Comparison of ENCODE assay signal across 8 mouse cellular contexts in genomic region chr1:91344921-91345685, GRCm38 (mm10). TPM values are rescaled to one million over a fixed set of nuclear protein-coding genes. Genes with fewer than 3 reads are reported as not detected.
DNase-seq lines count a peak whose midpoint lies in the region; ATAC-seq and TF ChIP-seq lines count a peak whose summit lies in the region.

No protein-coding gene starts in this region.

- peak overlapping the region; percentile 37 for H3K4me3 ChIP-seq in gastrocnemius, adult 2 months
- peak overlapping the region; percentile 34 for H3K4me3 ChIP-seq in kidney, embryonic 16.5 days (ENCODE audit: low read length)
- peak overlapping the region; percentile 34 for H3K4me3 ChIP-seq in midbrain, postnatal 0 days (ENCODE audit: low read depth, low read length)

- no peak; the same call in 1 of the 2 replicates for TF ChIP-seq CTCF in gastrocnemius, adult 2 months (IDR thresholded peaks at IDR 0.05)
- peak; percentile 66 for TF ChIP-seq CTCF in midbrain, postnatal 0 days (IDR thresholded peaks at IDR 0.05)

- H3K27me3 ChIP-seq in kidney, embryonic 16.5 days (ENCODE audit: insufficient read depth, low read length): peaks cover 44% of the 10 kb centered on the region
- H3K27me3 ChIP-seq in midbrain, postnatal 0 days (ENCODE audit: insufficient read depth, low read length): peaks cover 32% of the 10 kb centered on the region

- 0 out of 2 replicates have a peak overlapping the region, but pooled peaks have one; percentile 40 for H3K9ac ChIP-seq in kidney, embryonic 16.5 days (replicated peaks; ENCODE audit: low read length)
- no peak overlapping the region for H3K9ac ChIP-seq in midbrain, postnatal 0 days (replicated peaks; ENCODE audit: low read length, poor library complexity, severe bottlenecking)

- no peak overlapping the region for H3K27ac ChIP-seq in gastrocnemius, adult 2 months
- no peak overlapping the region for H3K27ac ChIP-seq in kidney, embryonic 16.5 days (ENCODE audit: low read length)
- H3K27ac ChIP-seq in midbrain, postnatal 0 days (ENCODE audit: low read depth, low read length): no peak overlapping the region

- H3K4me1 ChIP-seq in kidney, embryonic 16.5 days (ENCODE audit: insufficient read depth, low read length): peaks cover 8% of the 10 kb centered on the region
- H3K4me1 ChIP-seq in midbrain, postnatal 0 days (ENCODE audit: insufficient read depth, low read length): peaks cover 9% of the 10 kb centered on the region; the same call in 1 of the 2 replicates

- no peaks in the 10 kb centered on the region for H3K36me3 ChIP-seq in kidney, embryonic 16.5 days (ENCODE audit: insufficient read depth, low read length)
- no peaks in the 10 kb centered on the region for H3K36me3 ChIP-seq in midbrain, postnatal 0 days (ENCODE audit: insufficient read depth, low read length)

- WGBS in kidney, embryonic 16.5 days: 2% methylated on average over 68 of the region's 68 CpGs
- WGBS in midbrain, postnatal 0 days: 2% methylated on average over 61 of the region's 68 CpGs

- ATAC-seq in kidney, embryonic 16.5 days (ENCODE audit: low FRiP score, low TSS enrichment): peak; percentile 62
- ATAC-seq in midbrain, postnatal 0 days (ENCODE audit: low FRiP score): peak; percentile 13; the same call in 1 of the 2 replicates

- peak overlapping the region; percentile 54 for H3K4me2 ChIP-seq in kidney, embryonic 16.5 days (replicated peaks; ENCODE audit: low read depth, low read length)
- peak overlapping the region; percentile 71 for H3K4me2 ChIP-seq in midbrain, postnatal 0 days (ENCODE audit: low read depth, low read length, poor library complexity, severe bottlenecking)

- H3K9me3 ChIP-seq in kidney, embryonic 16.5 days (ENCODE audit: low read length): no peaks in the 10 kb centered on the region
- no peaks in the 10 kb centered on the region for H3K9me3 ChIP-seq in midbrain, postnatal 0 days (ENCODE audit: low read length)

- intact Hi-C loops in gastrocnemius, adult 2 months (cut with DNase I): loop anchor here (5.0 kb wide), 1 partner anchor 137 kb away; no protein-coding TSS in a partner anchor

- DNase-seq in gastrocnemius, adult 2 months: peak; percentile 80
- no peak for DNase-seq in gastrocnemius, postnatal 4 days (ENCODE audit: low spot score in 2 of 2)
- DNase-seq in ZHBTc4 (ENCODE audit: low read depth, low spot score): peak; percentile 52
- peak; percentile 13 for DNase-seq in forelimb bud, embryonic 11.5 days (ENCODE audit: low read depth, low spot score)
- DNase-seq in midbrain, postnatal 0 days (ENCODE audit: low spot score): peak; percentile 46
- DNase-seq in c-Kit-positive CD71-positive TER-119-positive erythroid progenitor cells, embryonic 14.5 days (ENCODE audit: low spot score): no peak
- DNase-seq in layer of hippocampus, postnatal 36 days: no peak

RNA-seq across cellular contexts. Expression of gene Klhl30, which starts 5.7 kb away (rescaled TPM):
- total RNA-seq in gastrocnemius, adult 2 months (2021): 10 to 100 TPM; 49.9 to 89.8 TPM
- 10 to 100 TPM; 68.6 to 73.2 TPM for total RNA-seq in gastrocnemius, postnatal 4 days (2021)
- polyA plus RNA-seq in kidney, embryonic 16.5 days (2015; fragmentation: Nextera tagmentation; extraction: Ambion mirVana): 0.29 and 0.39 TPM in 2 replicates
- total RNA-seq in midbrain, postnatal 0 days (2014; rRNA removed): 0.09 and 0.16 TPM in 2 replicates
- polyA plus RNA-seq in midbrain, postnatal 0 days (2015; fragmentation: Nextera tagmentation; extraction: Ambion mirVana): 0.10 TPM in 1 of 2 replicates, not detected in the other
- not detected for total RNA-seq in layer of hippocampus, postnatal 36 days (2021)

RNA-seq across cellular contexts. Expression of gene Erfe, which starts 21.1 kb away (rescaled TPM):
- 1 to 10 TPM in 1 of 2 experiments, under 1 TPM in 1; 0.67 to 1.4 TPM for total RNA-seq in gastrocnemius, adult 2 months (2021)
- total RNA-seq in gastrocnemius, postnatal 4 days (2021): 1 to 10 TPM in 1 of 2 experiments, under 1 TPM in 1; 0.88 to 2.2 TPM
- 2.0 and 2.2 TPM in 2 replicates for polyA plus RNA-seq in kidney, embryonic 16.5 days (2015; fragmentation: Nextera tagmentation; extraction: Ambion mirVana)
- 0.11 TPM in 1 of 2 replicates, not detected in the other for total RNA-seq in midbrain, postnatal 0 days (2014; rRNA removed)
- polyA plus RNA-seq in midbrain, postnatal 0 days (2015; fragmentation: Nextera tagmentation; extraction: Ambion mirVana): 0.31 and 0.45 TPM in 2 replicates
- total RNA-seq in layer of hippocampus, postnatal 36 days (2021): not detected

RNA-seq across cellular contexts. Expression of gene Espnl, which starts 23.2 kb away (rescaled TPM):
- total RNA-seq in gastrocnemius, adult 2 months (2021): not detected
- under 1 TPM; 0.29 to 0.37 TPM for total RNA-seq in gastrocnemius, postnatal 4 days (2021)
- 0.03 and 0.04 TPM in 2 replicates for polyA plus RNA-seq in kidney, embryonic 16.5 days (2015; fragmentation: Nextera tagmentation; extraction: Ambion mirVana)
- total RNA-seq in midbrain, postnatal 0 days (2014; rRNA removed): 0.19 and 0.27 TPM in 2 replicates
- polyA plus RNA-seq in midbrain, postnatal 0 days (2015; fragmentation: Nextera tagmentation; extraction: Ambion mirVana): 0.23 TPM in 2 replicates
- total RNA-seq in layer of hippocampus, postnatal 36 days (2021): under 1 TPM in 1 of 2 experiments, not detected in 1; 0.07 TPM

RNA-seq across cellular contexts. Expression of gene Scly, which starts 47.0 kb away (rescaled TPM):
- total RNA-seq in gastrocnemius, adult 2 months (2021): 10 to 100 TPM in 1 of 2 experiments, 1 to 10 TPM in 1; 8.1 to 11.5 TPM
- total RNA-seq in gastrocnemius, postnatal 4 days (2021): 10 to 100 TPM; 10.9 to 11.5 TPM
- polyA plus RNA-seq in kidney, embryonic 16.5 days (2015; fragmentation: Nextera tagmentation; extraction: Ambion mirVana): 29.7 and 33.2 TPM in 2 replicates
- total RNA-seq in midbrain, postnatal 0 days (2014; rRNA removed): 10.6 and 11.3 TPM in 2 replicates
- 10.3 and 10.7 TPM in 2 replicates for polyA plus RNA-seq in midbrain, postnatal 0 days (2015; fragmentation: Nextera tagmentation; extraction: Ambion mirVana)
- total RNA-seq in layer of hippocampus, postnatal 36 days (2021): 10 to 100 TPM; 19.8 to 22.3 TPM

RNA-seq across cellular contexts. Expression of gene Ilkap, which starts 53.5 kb away (rescaled TPM):
- 10 to 100 TPM; 38.3 to 44.6 TPM for total RNA-seq in gastrocnemius, adult 2 months (2021)
- total RNA-seq in gastrocnemius, postnatal 4 days (2021): 10 to 100 TPM; 65.7 to 71.3 TPM
- 140 and 143 TPM in 2 replicates for polyA plus RNA-seq in kidney, embryonic 16.5 days (2015; fragmentation: Nextera tagmentation; extraction: Ambion mirVana)
- 58.5 and 97.5 TPM in 2 replicates for total RNA-seq in midbrain, postnatal 0 days (2014; rRNA removed)
- 114 and 116 TPM in 2 replicates for polyA plus RNA-seq in midbrain, postnatal 0 days (2015; fragmentation: Nextera tagmentation; extraction: Ambion mirVana)
- total RNA-seq in layer of hippocampus, postnatal 36 days (2021): 10 to 100 TPM; 65.3 to 70.8 TPM

Comparison
In these comparisons a context has a peak if more than half of its experiments do, and no peak if none do; other contexts are left out.
1. DNase-seq: peak in gastrocnemius, adult 2 months (single experiment), ZHBTc4 (single experiment), forelimb bud, embryonic 11.5 days (single experiment) and midbrain, postnatal 0 days (single experiment); none in gastrocnemius, postnatal 4 days (0 of 2), c-Kit-positive CD71-positive TER-119-positive erythroid progenitor cells, embryonic 14.5 days (single experiment) and layer of hippocampus, postnatal 36 days (0 of 2).
2. RNA of gene Klhl30, which starts 5.7 kb away (total RNA-seq): 49.9 to 89.8 TPM in gastrocnemius, adult 2 months and 68.6 to 73.2 TPM in gastrocnemius, postnatal 4 days; 0.09 to 0.16 TPM in midbrain, postnatal 0 days and not detected in layer of hippocampus, postnatal 36 days; every median in the first group is over 10 times any median in the second.
3. Peak in every context shown above with its lines, with median percentiles within 50 percentile points of each other: H3K4me3 ChIP-seq.